Mouse (Mus musculus) myocyte (in vitro differentiated cells): ENCODE data around the gene Rhoc.

ENCODE experiments used
- CEBPB ChIP-seq: IDR thresholded peaks from 2 replicates; pipeline ENCODE4 v1.6.1; 2011; ENCODE audit warnings: mild to moderate bottlenecking, moderate library complexity; ENCODE audit not compliant: poor library complexity, insufficient read depth, severe bottlenecking
- E2F4 ChIP-seq: IDR thresholded peaks from one replicate; pipeline ENCODE4 v1.6.1; 2011; ENCODE audit warnings: mild to moderate bottlenecking, control low read depth, moderate library complexity; ENCODE audit not compliant: insufficient read depth
- MAX ChIP-seq: IDR thresholded peaks from one replicate; pipeline ENCODE4 v1.6.1; 2011; ENCODE audit warnings: low read depth, mild to moderate bottlenecking, control low read depth
- MYOD1 ChIP-seq, 3 experiments: IDR thresholded peaks; one replicate each; pipeline ENCODE4 v1.6.1; 2011; ENCODE audit warnings: control low read depth in 2 of 3, low read depth in 2 of 3, mild to moderate bottlenecking in 2 of 3, moderate library complexity in 1 of 3; ENCODE audit not compliant: insufficient read length in 2 of 3, control insufficient read depth in 1 of 3
- MYOG ChIP-seq, 3 experiments: IDR thresholded peaks; one replicate each; pipeline ENCODE4 v1.6.1; 2011; ENCODE audit warnings: control low read depth in 2 of 3, low read depth in 2 of 3, mild to moderate bottlenecking in 2 of 3; ENCODE audit not compliant: insufficient read length in 2 of 3, control insufficient read depth in 1 of 3, insufficient read depth in 1 of 3
- POLR2A ChIP-seq: IDR thresholded peaks from one replicate; pipeline ENCODE4 v1.6.1; 2011; ENCODE audit warnings: low read depth, mild to moderate bottlenecking, control low read depth, moderate library complexity; ENCODE audit not compliant: insufficient read length
- POLR2AphosphoS2 ChIP-seq: IDR thresholded peaks from one replicate; pipeline ENCODE4 v1.6.1; 2011; ENCODE audit warnings: low read depth, control low read depth; ENCODE audit not compliant: insufficient read length
- REST ChIP-seq: IDR thresholded peaks from one replicate; pipeline ENCODE4 v1.6.1; 2011; ENCODE audit warnings: mild to moderate bottlenecking, control low read depth, moderate library complexity; ENCODE audit not compliant: insufficient read depth, insufficient read length
- TCF12 ChIP-seq: IDR thresholded peaks from one replicate; pipeline ENCODE4 v1.6.1; 2011; ENCODE audit warnings: mild to moderate bottlenecking, control low read depth; ENCODE audit not compliant: poor library complexity, insufficient read depth, severe bottlenecking
- TCF3 ChIP-seq: IDR thresholded peaks from one replicate; pipeline ENCODE4 v1.6.1; 2011; ENCODE audit warnings: low read depth, control low read depth; ENCODE audit not compliant: insufficient read length
- USF1 ChIP-seq: IDR thresholded peaks from one replicate; pipeline ENCODE4 v1.6.1; 2011; ENCODE audit warnings: low read depth, mild to moderate bottlenecking, control low read depth, moderate library complexity

GRCm38 (mm10) chr3:104782061-104782681 lies 6.0 kb upstream of the Rhoc start:
- TF ChIP-seq POLR2A: no peak
- no peak for TF ChIP-seq MAX
- no peak for TF ChIP-seq TCF12
- TF ChIP-seq POLR2AphosphoS2: no peak
- TF ChIP-seq CEBPB: no peak
- no peak for TF ChIP-seq E2F4
- no peak for TF ChIP-seq MYOD1 (IDR thresholded peaks at IDR 0.05; ENCODE audit: control insufficient read depth in 1 of 3, insufficient read length in 2 of 3, low read depth in 2 of 3)
- TF ChIP-seq REST: no peak
- TF ChIP-seq TCF3: no peak
- no peak for TF ChIP-seq USF1
- TF ChIP-seq MYOG (IDR thresholded peaks at IDR 0.05; ENCODE audit: control insufficient read depth in 1 of 3, insufficient read depth in 1 of 3, insufficient read length in 2 of 3, low read depth in 2 of 3): no peak
